Mouse (Mus musculus): ENCODE results near the gene Tbc1d1. TPM values are rescaled to one million over a fixed set of nuclear protein-coding genes. Genes with fewer than 3 reads are reported as not detected.

Gene Tbc1d1
- 100 to 1,000 TPM; 110 to 124 TPM for total RNA-seq (2023)

DNA sequence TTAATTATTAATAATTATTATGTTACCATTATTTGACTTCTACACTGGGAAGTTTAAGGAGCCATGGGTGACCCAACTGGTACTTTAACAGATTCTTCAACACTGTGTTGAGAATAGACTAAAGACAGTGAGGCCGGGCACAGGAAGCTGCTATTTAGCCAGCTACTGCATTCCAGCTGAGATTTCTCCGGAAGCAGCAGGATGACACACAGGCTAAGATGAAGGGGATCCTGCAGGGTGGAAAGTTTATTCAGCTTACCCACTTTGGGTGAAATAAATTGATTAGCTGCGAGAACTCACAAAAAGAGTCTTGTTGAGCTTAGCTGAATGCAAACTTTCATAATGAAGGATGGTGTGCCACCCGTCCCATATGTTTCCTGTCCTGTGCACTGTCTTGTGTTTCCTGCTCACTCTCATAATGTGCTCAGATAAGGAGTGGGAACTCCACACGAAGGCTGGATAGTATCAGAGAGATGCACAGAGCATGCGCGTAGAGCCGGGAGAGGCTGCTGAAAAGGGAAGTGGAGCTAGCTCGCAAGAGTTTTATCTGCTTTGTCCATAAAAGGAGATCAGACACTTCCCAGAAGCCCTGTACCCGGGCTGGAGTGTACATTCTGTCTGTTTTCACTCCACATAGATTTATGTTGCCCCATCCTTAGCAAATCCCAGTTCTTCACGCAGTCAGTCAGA is at the start of gene Tbc1d1:
Gene Tbc1d1, plus strand, starts transcription at position 445 of the 690 bp plus-strand sequence.

Other genes with a start within 250 kb of the Tbc1d1 start
- gene Rell1, start 187.4 kb upstream of the Tbc1d1 start, total RNA-seq (2023) = 10 to 100 TPM; 13.5 to 26.8 TPM
- 10 to 100 TPM; 11.8 to 18.1 TPM for gene Pgm2, start 63.4 kb upstream of the Tbc1d1 start, total RNA-seq (2023)

Data from B cell, adult 67 days (primary cell).